Mouse (Mus musculus): ENCODE measurements around the gene Aagab. TPM values are rescaled to one million over a fixed set of nuclear protein-coding genes. Genes with fewer than 3 reads are reported as not detected.

Gene Aagab
- polyA plus RNA-seq, 1 experiment, result 46.5 TPM

- TF ChIP-seq POLR2A (IDR thresholded peaks at IDR 0.05; ENCODE audit: control insufficient read depth, extremely low read depth, insufficient read depth, low read length, poor library complexity) (no peak), CTCF (IDR thresholded peaks at IDR 0.05; ENCODE audit: borderline replicate concordance, control insufficient read depth, extremely low read depth, insufficient read depth, low read length, poor library complexity) (no peak)
- Histone ChIP-seq H3K36me3 (ENCODE audit: control insufficient read depth, insufficient read depth, low read length) (no peaks in the 10 kb centered on the region), H3K4me3 (ENCODE audit: control insufficient read depth, insufficient read depth, low read length) (no peak overlapping the region), H3K27ac (ENCODE audit: control insufficient read depth, insufficient read depth, low read length) (no peak overlapping the region), H3K27me3 (ENCODE audit: control insufficient read depth, insufficient read depth, low read length) (no peaks in the 10 kb centered on the region), H3K4me1 (replicated peaks; ENCODE audit: control insufficient read depth, insufficient read depth, low read length) (peaks cover 12% of the 10 kb centered on the region)
- no peak for DNase-seq
- 87% methylated on average over 2 of the region's 2 CpGs for WGBS
Observed at GRCm38 (mm10) chr9:63580046-63580445, 22.4 kb upstream of the Aagab start.

GRCm38 (mm10) chr9:63581778-63582177 is 20.7 kb upstream of the Aagab start:
- Histone ChIP-seq H3K4me1 (replicated peaks; ENCODE audit: control insufficient read depth, insufficient read depth, low read length) (peaks cover 12% of the 10 kb centered on the region), H3K27me3 (ENCODE audit: control insufficient read depth, insufficient read depth, low read length) (no peaks in the 10 kb centered on the region), H3K4me3 (ENCODE audit: control insufficient read depth, insufficient read depth, low read length) (no peak overlapping the region), H3K27ac (ENCODE audit: control insufficient read depth, insufficient read depth, low read length) (no peak overlapping the region), H3K36me3 (ENCODE audit: control insufficient read depth, insufficient read depth, low read length) (no peaks in the 10 kb centered on the region)
- TF ChIP-seq CTCF (IDR thresholded peaks at IDR 0.05; ENCODE audit: borderline replicate concordance, control insufficient read depth, extremely low read depth, insufficient read depth, low read length, poor library complexity) (no peak), POLR2A (IDR thresholded peaks at IDR 0.05; ENCODE audit: control insufficient read depth, extremely low read depth, insufficient read depth, low read length, poor library complexity) (no peak)
- 66% methylated on average over 4 of the region's 4 CpGs for WGBS
- DNase-seq, result no peak

DNA sequence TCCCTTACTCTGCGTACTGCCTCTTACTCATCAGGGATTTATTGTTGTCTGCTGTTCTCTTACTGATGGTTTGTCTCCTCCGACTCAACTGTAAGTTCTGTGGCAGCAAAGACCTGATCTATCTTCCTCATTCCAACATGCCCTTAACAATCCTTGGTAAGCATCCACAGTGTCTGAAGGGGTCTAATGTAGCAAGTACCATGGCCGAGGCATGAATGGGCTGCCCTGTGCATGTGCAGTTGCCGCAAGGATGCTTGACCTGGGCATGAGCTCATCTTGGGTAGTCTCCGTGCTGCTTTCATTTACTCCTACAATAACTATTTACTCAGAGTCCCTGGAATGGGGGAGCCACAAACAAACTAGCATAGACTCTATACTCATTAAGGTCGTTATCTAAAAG is 17.2 kb upstream of the Aagab start:
- DNase-seq, result no peak
- peaks cover 12% of the 10 kb centered on the region for H3K4me1 ChIP-seq (replicated peaks; ENCODE audit: control insufficient read depth, insufficient read depth, low read length)
- 94% methylated on average over 6 of the region's 6 CpGs for WGBS
- H3K36me3 ChIP-seq (ENCODE audit: control insufficient read depth, insufficient read depth, low read length), result no peaks in the 10 kb centered on the region
- H3K27me3 ChIP-seq (ENCODE audit: control insufficient read depth, insufficient read depth, low read length), result no peaks in the 10 kb centered on the region
- TF ChIP-seq POLR2A (IDR thresholded peaks at IDR 0.05; ENCODE audit: control insufficient read depth, extremely low read depth, insufficient read depth, low read length, poor library complexity), result no peak
- no peak for TF ChIP-seq CTCF (IDR thresholded peaks at IDR 0.05; ENCODE audit: borderline replicate concordance, control insufficient read depth, extremely low read depth, insufficient read depth, low read length, poor library complexity)
- no peak overlapping the region for H3K27ac ChIP-seq (ENCODE audit: control insufficient read depth, insufficient read depth, low read length)
- no peak overlapping the region for H3K4me3 ChIP-seq (ENCODE audit: control insufficient read depth, insufficient read depth, low read length)

DNA sequence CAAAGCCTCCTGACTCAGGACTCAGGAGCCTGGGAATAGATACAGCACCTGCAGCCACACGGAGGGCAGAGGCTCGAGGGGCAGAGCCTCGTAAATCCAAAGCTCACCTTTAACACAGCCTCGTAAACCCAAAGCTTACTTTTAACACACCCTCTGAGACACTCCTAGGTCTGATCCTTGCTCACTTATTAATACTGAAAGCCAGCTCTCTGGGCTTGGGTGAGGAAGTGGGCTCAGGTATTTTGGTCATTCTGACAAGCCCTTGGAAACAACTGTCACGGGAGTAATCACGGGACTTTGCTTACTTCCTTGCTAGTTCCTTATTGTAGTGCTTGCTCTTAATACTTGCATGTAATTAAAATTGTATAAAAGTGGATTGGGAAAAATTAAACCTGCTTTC is 13.3 kb upstream of the Aagab start:
- H3K4me3 ChIP-seq (ENCODE audit: control insufficient read depth, insufficient read depth, low read length), result no peak overlapping the region
- no peak for TF ChIP-seq POLR2A (IDR thresholded peaks at IDR 0.05; ENCODE audit: control insufficient read depth, extremely low read depth, insufficient read depth, low read length, poor library complexity)
- TF ChIP-seq CTCF (IDR thresholded peaks at IDR 0.05; ENCODE audit: borderline replicate concordance, control insufficient read depth, extremely low read depth, insufficient read depth, low read length, poor library complexity), result no peak
- H3K27me3 ChIP-seq (ENCODE audit: control insufficient read depth, insufficient read depth, low read length), result no peaks in the 10 kb centered on the region
- H3K4me1 ChIP-seq (replicated peaks; ENCODE audit: control insufficient read depth, insufficient read depth, low read length), result peaks cover 4% of the 10 kb centered on the region
- WGBS, result 68% methylated on average over 6 of the region's 6 CpGs
- H3K36me3 ChIP-seq (ENCODE audit: control insufficient read depth, insufficient read depth, low read length), result no peaks in the 10 kb centered on the region
- DNase-seq, result no peak
- H3K27ac ChIP-seq (ENCODE audit: control insufficient read depth, insufficient read depth, low read length), result no peak overlapping the region

GRCm38 (mm10) chr9:63590592-63590991 is 11.9 kb upstream of the Aagab start:
- over 99% methylated on average over 4 of the region's 4 CpGs for WGBS
- H3K27me3 ChIP-seq (ENCODE audit: control insufficient read depth, insufficient read depth, low read length), result no peaks in the 10 kb centered on the region
- TF ChIP-seq POLR2A (IDR thresholded peaks at IDR 0.05; ENCODE audit: control insufficient read depth, extremely low read depth, insufficient read depth, low read length, poor library complexity) (no peak), CTCF (IDR thresholded peaks at IDR 0.05; ENCODE audit: borderline replicate concordance, control insufficient read depth, extremely low read depth, insufficient read depth, low read length, poor library complexity) (no peak)
- H3K36me3 ChIP-seq (ENCODE audit: control insufficient read depth, insufficient read depth, low read length), result no peaks in the 10 kb centered on the region
- H3K4me3 ChIP-seq (ENCODE audit: control insufficient read depth, insufficient read depth, low read length), result no peak overlapping the region
- DNase-seq, result no peak
- H3K27ac ChIP-seq (ENCODE audit: control insufficient read depth, insufficient read depth, low read length), result no peak overlapping the region
- peaks cover 5% of the 10 kb centered on the region for H3K4me1 ChIP-seq (replicated peaks; ENCODE audit: control insufficient read depth, insufficient read depth, low read length)

GRCm38 (mm10) chr9:63591661-63592256 is 10.7 kb upstream of the Aagab start:
- Histone ChIP-seq H3K27ac (ENCODE audit: control insufficient read depth, insufficient read depth, low read length) (no peak overlapping the region), H3K4me3 (ENCODE audit: control insufficient read depth, insufficient read depth, low read length) (no peak overlapping the region), H3K27me3 (ENCODE audit: control insufficient read depth, insufficient read depth, low read length) (no peaks in the 10 kb centered on the region), H3K36me3 (ENCODE audit: control insufficient read depth, insufficient read depth, low read length) (no peaks in the 10 kb centered on the region), H3K4me1 (replicated peaks; ENCODE audit: control insufficient read depth, insufficient read depth, low read length) (peaks cover 7% of the 10 kb centered on the region)
- WGBS, result 41% methylated on average over 8 of the region's 8 CpGs
- DNase-seq, result no peak
- TF ChIP-seq CTCF (IDR thresholded peaks at IDR 0.05; ENCODE audit: borderline replicate concordance, control insufficient read depth, extremely low read depth, insufficient read depth, low read length, poor library complexity), result no peak
- TF ChIP-seq POLR2A (IDR thresholded peaks at IDR 0.05; ENCODE audit: control insufficient read depth, extremely low read depth, insufficient read depth, low read length, poor library complexity), result no peak

- Histone ChIP-seq H3K27me3 (ENCODE audit: control insufficient read depth, insufficient read depth, low read length) (no peaks in the 10 kb centered on the region), H3K36me3 (ENCODE audit: control insufficient read depth, insufficient read depth, low read length) (no peaks in the 10 kb centered on the region), H3K4me1 (replicated peaks; ENCODE audit: control insufficient read depth, insufficient read depth, low read length) (peaks cover 7% of the 10 kb centered on the region), H3K27ac (ENCODE audit: control insufficient read depth, insufficient read depth, low read length) (no peak overlapping the region), H3K4me3 (ENCODE audit: control insufficient read depth, insufficient read depth, low read length) (no peak overlapping the region)
- 100% methylated on average over 1 of the region's 1 CpGs for WGBS
- DNase-seq, result no peak
- no peak for TF ChIP-seq POLR2A (IDR thresholded peaks at IDR 0.05; ENCODE audit: control insufficient read depth, extremely low read depth, insufficient read depth, low read length, poor library complexity)
- no peak for TF ChIP-seq CTCF (IDR thresholded peaks at IDR 0.05; ENCODE audit: borderline replicate concordance, control insufficient read depth, extremely low read depth, insufficient read depth, low read length, poor library complexity)
Observed at GRCm38 (mm10) chr9:63595032-63595431, 7.4 kb upstream of the Aagab start.
